Mouse (Mus musculus) forebrain, embryonic 12.5 days (tissue): ENCODE data around the gene Cyp1a2. TPM values are rescaled to one million over a fixed set of nuclear protein-coding genes. Genes with fewer than 3 reads are reported as not detected.

Experiments
- ATAC-seq: fragments of 200-750 bp; cut with Nextera tagmentation; 2 replicates; pipeline ENCODE4 v1.8.0; 2017; ENCODE audit warnings: moderate TSS enrichment; ENCODE audit not compliant: low FRiP score
- H3K27ac ChIP-seq: fragments of 300-500 bp; sonication (generic); 2 replicates; pipeline ENCODE4 v1.5.1; 2016; ENCODE audit warnings: mild to moderate bottlenecking
- H3K27me3 ChIP-seq: fragments of 300-500 bp; sonication (generic); 2 replicates; pipeline ENCODE4 v1.6.1; 2016; ENCODE audit warnings: mild to moderate bottlenecking
- H3K36me3 ChIP-seq: fragments of 300-500 bp; sonication (generic); replicated peaks from 2 replicates; pipeline ENCODE4 v1.6.1; 2016; ENCODE audit warnings: mild to moderate bottlenecking
- H3K4me1 ChIP-seq: fragments of 300-500 bp; sonication (generic); 2 replicates; pipeline ENCODE4 v1.6.1; 2016
- H3K4me2 ChIP-seq: fragments of 300-500 bp; sonication (generic); 2 replicates; pipeline ENCODE4 v1.6.1; 2016; ENCODE audit warnings: mild to moderate bottlenecking, moderate library complexity
- H3K4me3 ChIP-seq: fragments of 300-500 bp; sonication (generic); replicated peaks from 2 replicates; pipeline ENCODE4 v1.5.1; 2016; ENCODE audit warnings: mild to moderate bottlenecking
- H3K9ac ChIP-seq: fragments of 300-500 bp; sonication (generic); 2 replicates; pipeline ENCODE4 v1.6.1; 2016; ENCODE audit warnings: mild to moderate bottlenecking
- H3K9me3 ChIP-seq: fragments of 300-500 bp; sonication (generic); 2 replicates; pipeline ENCODE4 v1.6.1; 2016
- WGBS: fragments of 180-500 bp; shearing (Covaris S2); methylation state at CpG from one replicate; pipeline ENCODE4 v1.1.7; 2016; 5-methylcytosine and 5-hydroxymethylcytosine counted together
- polyA plus RNA-seq: library from polyadenylated mRNA; unstranded; fragments of >200 nt; fragmentation: Nextera tagmentation; extraction: Ambion mirVana; gene quantifications from 2 replicates; pipeline ENCODE4 v1.2.1, GENCODE M21; 2016

Gene Cyp1a2
- polyA plus RNA-seq, 1 experiment from 2014 or later: not detected

DNA sequence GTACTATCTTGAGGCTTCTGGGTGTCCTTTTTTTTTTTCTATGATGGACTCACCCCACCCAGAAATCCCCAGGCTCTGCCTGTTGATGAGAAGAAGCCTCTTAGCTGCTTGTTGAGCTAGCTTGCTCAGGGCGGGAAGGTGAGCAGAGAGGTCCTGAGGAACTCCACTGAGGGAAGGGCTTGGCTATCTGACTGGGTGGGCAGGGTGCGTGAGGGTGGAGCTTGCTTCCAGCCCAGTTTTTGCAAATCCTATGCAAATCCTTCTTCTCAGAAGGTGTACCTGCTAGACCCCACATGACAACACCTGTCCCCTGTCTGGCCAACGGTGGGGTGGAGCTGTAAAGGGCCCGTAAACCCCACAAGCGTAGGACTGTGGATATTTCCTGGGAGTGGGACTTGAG, 30.2 kb downstream of the Cyp1a2 start, which contains the start of gene Csk:
Gene Csk (minus strand): TSS at position 349 of the 400 bp plus-strand sequence.
- 34% methylated on average over 5 of the region's 5 CpGs for WGBS
- Histone ChIP-seq H3K9me3 (no peaks in the 10 kb centered on the region), H3K4me3 (no peak within 1 kb of the TSS), H3K36me3 (no peaks in the 10 kb centered on the region), H3K4me2 (no peak within 1 kb of the TSS), H3K27me3 (peaks cover 18% of the 10 kb centered on the region), H3K27ac (no peak within 1 kb of the TSS), H3K9ac (peak within 1 kb of the TSS; percentile 17; the same call in 1 of the 2 replicates), H3K4me1 (peaks cover 39% of the 10 kb centered on the region)
- no peak for ATAC-seq

DNA sequence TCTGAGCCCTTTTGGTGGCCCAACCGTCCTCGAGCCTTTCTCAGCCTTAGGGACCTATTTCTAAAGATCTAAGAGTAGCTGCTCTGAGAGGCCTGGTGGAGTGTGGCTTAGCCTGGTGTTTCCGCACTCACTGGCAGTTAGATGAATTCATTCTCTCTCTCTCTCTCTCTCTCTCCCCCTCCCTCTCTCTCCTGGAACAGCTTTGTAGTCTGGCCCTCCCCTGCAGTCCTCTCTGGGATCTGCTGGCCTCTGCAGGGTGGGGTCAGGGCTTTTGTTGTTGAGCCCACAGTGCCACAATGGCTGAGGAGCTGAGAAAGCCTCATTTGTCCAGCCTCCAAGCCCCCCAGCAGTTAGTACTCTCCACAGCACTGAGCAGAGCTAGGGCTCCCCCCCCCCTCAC, 30.6 kb downstream of the Cyp1a2 start:
- no peaks in the 10 kb centered on the region for H3K9me3 ChIP-seq
- peaks cover 18% of the 10 kb centered on the region for H3K27me3 ChIP-seq
- no peak overlapping the region for H3K27ac ChIP-seq
- peak; percentile 49 for ATAC-seq
- peaks cover 39% of the 10 kb centered on the region for H3K4me1 ChIP-seq
- no peak overlapping the region for H3K9ac ChIP-seq
- H3K4me3 ChIP-seq: no peak overlapping the region
- 11% methylated on average over 3 of the region's 3 CpGs for WGBS
- H3K4me2 ChIP-seq: no peak overlapping the region
- no peaks in the 10 kb centered on the region for H3K36me3 ChIP-seq

DNA sequence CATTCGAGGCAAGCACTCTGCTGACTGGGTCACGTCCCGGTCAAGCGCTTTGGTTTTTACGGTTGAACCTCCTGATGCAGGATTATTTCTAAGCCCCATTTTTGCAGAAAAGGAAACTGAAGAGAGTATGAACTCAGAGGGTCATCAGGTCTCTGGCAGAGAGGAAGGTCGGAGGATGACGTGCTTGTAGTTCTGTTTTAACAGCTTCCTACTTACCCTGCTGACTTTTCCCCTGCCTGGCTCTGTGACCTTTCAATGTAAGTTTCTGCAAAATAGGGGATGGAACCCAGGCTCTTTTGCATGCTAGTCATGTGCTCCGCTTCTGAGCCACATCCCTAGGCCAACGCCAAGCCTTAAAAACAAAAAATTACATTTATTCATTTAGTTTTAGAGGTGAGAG, 31.2 kb downstream of the Cyp1a2 start:
- WGBS: 67% methylated on average over 9 of the region's 9 CpGs
- peaks cover 39% of the 10 kb centered on the region for H3K4me1 ChIP-seq
- H3K36me3 ChIP-seq: no peaks in the 10 kb centered on the region
- H3K4me2 ChIP-seq: no peak overlapping the region
- no peak overlapping the region for H3K4me3 ChIP-seq
- H3K9ac ChIP-seq: no peak overlapping the region
- no peaks in the 10 kb centered on the region for H3K9me3 ChIP-seq
- no peak for ATAC-seq
- H3K27me3 ChIP-seq: peaks cover 18% of the 10 kb centered on the region
- no peak overlapping the region for H3K27ac ChIP-seq

GRCm38 (mm10) chr9:57650786-57651311, 32.7 kb downstream of the Cyp1a2 start:
- peaks cover 18% of the 10 kb centered on the region for H3K27me3 ChIP-seq
- no peak overlapping the region for H3K4me2 ChIP-seq
- no peaks in the 10 kb centered on the region for H3K9me3 ChIP-seq
- H3K4me3 ChIP-seq: no peak overlapping the region
- no peak for ATAC-seq
- H3K27ac ChIP-seq: no peak overlapping the region
- H3K36me3 ChIP-seq: no peaks in the 10 kb centered on the region
- H3K9ac ChIP-seq: no peak overlapping the region
- peaks cover 36% of the 10 kb centered on the region for H3K4me1 ChIP-seq
- 51% methylated on average over 6 of the region's 6 CpGs for WGBS

DNA sequence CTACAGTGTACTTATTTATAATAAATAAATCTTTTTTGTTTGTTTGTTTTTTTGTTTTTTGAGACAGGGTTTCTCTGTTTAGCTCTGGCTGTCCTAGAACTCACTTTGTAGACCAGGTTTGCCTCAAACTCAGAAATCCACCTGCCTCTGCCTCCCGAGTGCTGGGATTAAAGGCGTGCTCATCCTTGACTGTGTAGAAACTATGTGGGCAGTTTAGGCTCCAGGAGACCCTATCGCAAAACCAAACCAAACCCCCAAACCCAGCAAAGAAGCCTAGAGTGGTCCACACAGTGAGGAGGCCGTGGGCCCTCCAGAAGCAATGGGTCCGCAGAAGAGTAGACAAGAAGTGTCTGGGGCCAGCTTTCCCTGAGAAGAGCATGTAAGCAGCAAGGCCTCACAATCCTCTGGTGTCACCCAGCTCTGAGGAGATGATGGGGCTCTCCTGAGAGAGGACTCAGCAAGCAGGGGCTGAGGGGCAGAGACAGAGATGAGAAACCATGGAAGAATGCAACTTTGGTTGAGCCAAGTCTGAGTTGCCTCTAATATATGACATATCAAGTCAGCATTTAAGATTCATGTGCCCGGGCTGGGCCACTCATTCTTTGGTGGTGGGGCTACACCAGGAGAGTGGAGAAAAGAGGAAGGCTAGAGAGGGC, 33.2 kb downstream of the Cyp1a2 start:
- Histone ChIP-seq H3K36me3 (no peaks in the 10 kb centered on the region), H3K4me3 (no peak overlapping the region), H3K4me1 (peaks cover 35% of the 10 kb centered on the region), H3K27ac (no peak overlapping the region), H3K9ac (no peak overlapping the region), H3K27me3 (peaks cover 18% of the 10 kb centered on the region), H3K4me2 (no peak overlapping the region), H3K9me3 (no peaks in the 10 kb centered on the region)
- no peak for ATAC-seq
- 89% methylated on average over 6 of the region's 6 CpGs for WGBS

- Histone ChIP-seq H3K4me2 (no peak overlapping the region), H3K9me3 (no peaks in the 10 kb centered on the region), H3K4me3 (no peak overlapping the region), H3K27me3 (0 out of 2 replicates have a peak, but pooled peaks cover 4% of the 10 kb centered on the region), H3K27ac (no peak overlapping the region), H3K36me3 (no peaks in the 10 kb centered on the region), H3K9ac (no peak overlapping the region), H3K4me1 (peaks cover 39% of the 10 kb centered on the region)
- 77% methylated on average over 4 of the region's 4 CpGs for WGBS
- ATAC-seq: no peak
Observed at GRCm38 (mm10) chr9:57647286-57648108, 36.0 kb downstream of the Cyp1a2 start.

GRCm38 (mm10) chr9:57646551-57647103, 36.9 kb downstream of the Cyp1a2 start:
- no peak overlapping the region for H3K4me2 ChIP-seq
- H3K27me3 ChIP-seq: 0 out of 2 replicates have a peak, but pooled peaks cover 4% of the 10 kb centered on the region
- 52% methylated on average over 12 of the region's 12 CpGs for WGBS
- no peak overlapping the region for H3K4me3 ChIP-seq
- H3K4me1 ChIP-seq: peaks cover 43% of the 10 kb centered on the region
- ATAC-seq: no peak
- H3K9ac ChIP-seq: no peak overlapping the region
- peaks cover 4% of the 10 kb centered on the region; the same call in 1 of the 2 replicates for H3K36me3 ChIP-seq
- H3K9me3 ChIP-seq: no peaks in the 10 kb centered on the region
- no peak overlapping the region for H3K27ac ChIP-seq

- peak overlapping the region; percentile 98 for H3K4me2 ChIP-seq
- 0% methylated on average over 51 of the region's 85 CpGs for WGBS
- H3K4me1 ChIP-seq: peaks cover 45% of the 10 kb centered on the region
- peak overlapping the region; percentile 96 for H3K27ac ChIP-seq
- H3K36me3 ChIP-seq: peaks cover 4% of the 10 kb centered on the region; the same call in 1 of the 2 replicates
- ATAC-seq: peak; percentile 92
- H3K9me3 ChIP-seq: no peaks in the 10 kb centered on the region
- peak overlapping the region; percentile 94 for H3K4me3 ChIP-seq
- H3K27me3 ChIP-seq: no peaks in the 10 kb centered on the region
- peak overlapping the region; percentile 99 for H3K9ac ChIP-seq
Observed at GRCm38 (mm10) chr9:57644944-57645893, 38.3 kb downstream of the Cyp1a2 start.

DNA sequence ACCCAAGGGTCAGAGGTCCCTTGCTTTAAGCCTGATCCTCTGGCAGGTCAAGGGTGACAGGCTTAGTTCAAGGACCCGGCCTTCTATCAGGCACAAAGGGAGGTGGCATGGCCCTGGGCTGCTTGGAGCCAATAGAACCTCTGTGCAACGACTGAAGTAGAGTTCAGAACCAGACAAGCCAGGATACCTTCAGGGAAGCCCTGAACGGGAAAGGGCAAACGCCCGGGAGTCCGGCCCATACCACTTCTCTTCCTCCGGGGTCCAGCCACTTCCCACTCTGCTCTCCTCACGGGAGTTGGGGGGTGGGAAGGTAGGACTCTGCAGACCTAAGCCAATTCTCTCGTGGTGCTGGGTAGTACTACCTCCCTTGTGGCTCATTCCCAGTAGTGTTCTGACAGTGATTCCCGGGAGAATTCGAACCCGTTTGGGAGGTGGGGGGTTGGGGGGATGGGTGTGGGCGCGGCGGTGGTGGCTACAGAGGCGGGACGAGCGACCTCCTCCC, 39.0 kb downstream of the Cyp1a2 start:
- under 1% methylated on average over 18 of the region's 18 CpGs for WGBS
- H3K9me3 ChIP-seq: no peaks in the 10 kb centered on the region
- H3K4me2 ChIP-seq: peak overlapping the region; percentile 98
- H3K27ac ChIP-seq: peak overlapping the region; percentile 96
- H3K9ac ChIP-seq: peak overlapping the region; percentile 99
- H3K36me3 ChIP-seq: peaks cover 4% of the 10 kb centered on the region; the same call in 1 of the 2 replicates
- peak; percentile 15; the same call in 1 of the 2 replicates for ATAC-seq
- H3K27me3 ChIP-seq: no peaks in the 10 kb centered on the region
- H3K4me1 ChIP-seq: peaks cover 52% of the 10 kb centered on the region
- peak overlapping the region; percentile 94 for H3K4me3 ChIP-seq

DNA sequence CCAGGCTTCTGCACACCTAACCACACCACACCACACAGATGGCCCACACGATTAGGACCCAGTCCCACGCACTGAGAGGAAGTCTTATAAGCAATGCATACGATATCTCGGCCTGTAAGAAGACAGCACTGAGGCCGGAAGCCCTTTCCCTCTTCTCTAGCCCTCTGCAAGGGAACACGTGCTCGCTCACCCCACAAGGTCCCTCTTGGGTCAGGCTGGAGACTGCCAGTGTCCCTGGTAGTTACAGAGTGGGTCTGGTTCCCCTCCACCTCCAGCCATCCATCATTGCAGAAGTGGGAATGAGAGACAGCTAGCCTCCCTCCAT, 39.7 kb downstream of the Cyp1a2 start:
- peak overlapping the region; percentile 94 for H3K4me3 ChIP-seq
- H3K9ac ChIP-seq: peak overlapping the region; percentile 99
- H3K27ac ChIP-seq: no peak overlapping the region
- 69% methylated on average over 7 of the region's 7 CpGs for WGBS
- H3K4me2 ChIP-seq: peak overlapping the region; percentile 98
- H3K27me3 ChIP-seq: no peaks in the 10 kb centered on the region
- no peaks in the 10 kb centered on the region for H3K9me3 ChIP-seq
- peaks cover 4% of the 10 kb centered on the region; the same call in 1 of the 2 replicates for H3K36me3 ChIP-seq
- H3K4me1 ChIP-seq: peaks cover 59% of the 10 kb centered on the region
- ATAC-seq: no peak

GRCm38 (mm10) chr9:57643169-57643855, 40.2 kb downstream of the Cyp1a2 start:
- H3K4me2 ChIP-seq: peak overlapping the region; percentile 98
- H3K36me3 ChIP-seq: peaks cover 4% of the 10 kb centered on the region; the same call in 1 of the 2 replicates
- H3K9ac ChIP-seq: peak overlapping the region; percentile 99
- no peak overlapping the region for H3K27ac ChIP-seq
- WGBS: 77% methylated on average over 9 of the region's 9 CpGs
- peak overlapping the region; percentile 94 for H3K4me3 ChIP-seq
- no peak for ATAC-seq
- H3K9me3 ChIP-seq: no peaks in the 10 kb centered on the region
- H3K4me1 ChIP-seq: peaks cover 64% of the 10 kb centered on the region
- H3K27me3 ChIP-seq: no peaks in the 10 kb centered on the region
